Comparison of ENCODE assay signal across 15 mouse cellular contexts in the genomic region with DNA sequence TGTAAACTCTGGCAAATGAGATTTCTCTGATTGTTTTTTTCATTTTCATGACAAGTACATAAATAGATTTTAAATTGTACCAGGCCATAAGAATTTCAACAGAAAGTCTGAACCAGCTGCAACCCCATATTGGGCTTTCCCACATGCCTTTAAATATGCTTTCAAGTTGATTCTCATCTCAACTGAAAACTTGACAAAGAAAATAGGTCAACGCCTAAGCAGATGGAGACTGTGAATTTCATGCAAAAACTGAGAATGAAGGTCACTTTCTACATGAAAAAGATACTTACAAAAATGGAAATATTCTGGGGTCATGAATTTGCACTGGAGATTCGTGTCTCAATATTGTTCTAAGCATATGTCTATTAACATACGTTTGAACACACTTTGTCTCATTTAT.
"Had no signal": no experiment of that assay in that cellular context is flagged by ENCODE, and none has a peak within 500 bp of the region (broad histone marks: within the 10 kb centered on the region; RNA-seq: fewer than 3 reads in every experiment).

No protein-coding gene starts in this region.

- H3K4me3 ChIP-seq: liver, embryonic 13.5 days; midbrain, embryonic 15.5 days; neural tube, embryonic 12.5 days; neural tube, embryonic 15.5 days had no signal

- H3K27ac ChIP-seq: kidney, postnatal 0 days; liver, embryonic 13.5 days; midbrain, embryonic 15.5 days; neural tube, embryonic 12.5 days; neural tube, embryonic 15.5 days had no signal

- DNase-seq: kidney, adult 2 months; kidney, postnatal 25 days; liver, embryonic 13.5 days; lung, adult 2 months; lung, postnatal 14 days; lung, postnatal 4 days; thymus, adult 2 months; thymus, postnatal 14 days; thymus, postnatal 4 days had no signal

- H3K36me3 ChIP-seq: liver, embryonic 13.5 days; midbrain, embryonic 15.5 days; neural tube, embryonic 12.5 days; neural tube, embryonic 15.5 days had no signal

- H3K27me3 ChIP-seq: liver, embryonic 13.5 days; midbrain, embryonic 15.5 days; neural tube, embryonic 12.5 days; neural tube, embryonic 15.5 days had no signal

- H3K9ac ChIP-seq: liver, embryonic 13.5 days; midbrain, embryonic 15.5 days; neural tube, embryonic 12.5 days; neural tube, embryonic 15.5 days had no signal

- ATAC-seq: intestine, postnatal 0 days; midbrain, embryonic 15.5 days had no signal

- H3K4me2 ChIP-seq: liver, embryonic 13.5 days; midbrain, embryonic 11.5 days; midbrain, embryonic 15.5 days; neural tube, embryonic 12.5 days; neural tube, embryonic 15.5 days had no signal

- H3K4me1 ChIP-seq: liver, embryonic 13.5 days; midbrain, embryonic 15.5 days; neural tube, embryonic 12.5 days; neural tube, embryonic 15.5 days had no signal

- H3K9me3 ChIP-seq: liver, embryonic 13.5 days; midbrain, embryonic 15.5 days; neural tube, embryonic 12.5 days; neural tube, embryonic 15.5 days had no signal
